Mouse (Mus musculus) megakaryocyte, embryonic 14.5 days (primary cell): Measurements from ENCODE around the gene Gm35315.

Experiments
- FLI1 ChIP-seq: IDR thresholded peaks from 2 replicates; pipeline ENCODE4 v1.6.1; 2012; ENCODE audit warnings: low read length, inconsistent platforms, mixed read lengths
- GATA1 ChIP-seq: IDR thresholded peaks from 3 replicates; pipeline ENCODE4 v1.6.1; 2012; ENCODE audit warnings: mixed read lengths, low read length, inconsistent platforms, borderline replicate concordance

DNA sequence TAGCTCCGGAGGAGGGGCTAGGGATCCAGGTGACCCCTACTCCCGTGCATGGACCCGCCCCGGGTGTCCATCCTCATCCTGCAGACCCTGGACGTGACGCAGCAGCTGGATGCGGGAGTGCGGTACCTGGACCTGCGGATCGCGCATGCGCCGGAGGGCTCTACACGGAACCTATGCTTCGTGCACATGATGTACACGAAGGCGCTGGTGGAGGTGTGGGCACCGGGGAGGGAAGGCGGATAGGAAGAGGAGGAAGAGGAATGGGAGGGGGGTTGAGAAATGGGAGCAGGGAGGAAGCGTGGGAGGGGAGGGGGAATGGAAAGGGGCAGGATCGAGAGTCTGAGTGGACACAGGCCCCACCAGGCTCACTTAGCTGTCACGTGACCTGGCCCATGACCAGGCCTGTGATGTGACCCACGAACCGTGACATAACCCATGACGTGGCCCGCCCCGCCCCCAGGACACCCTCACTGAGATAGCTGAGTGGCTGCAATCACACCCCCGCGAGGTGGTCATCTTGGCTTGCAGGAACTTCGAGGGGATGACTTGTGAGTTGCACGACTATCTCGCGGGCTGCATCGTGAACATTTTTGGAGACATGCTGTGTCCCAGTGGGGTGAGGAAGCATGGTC, 7.6 kb upstream of the Gm35315 start:
- TF ChIP-seq GATA1: no peak
- no peak for TF ChIP-seq FLI1
